Mouse (Mus musculus) bone marrow macrophage, adult 2 months (primary cell): ENCODE results near the gene Entpd6.

Source experiments
- CTCF ChIP-seq: IDR thresholded peaks from 2 replicates; pipeline ENCODE4 v1.5.1; 2012; ENCODE audit warnings: low read depth, mild to moderate bottlenecking, low read length, moderate library complexity
- POLR2A ChIP-seq: IDR thresholded peaks from 2 replicates; pipeline ENCODE4 v1.6.1; 2012; ENCODE audit warnings: mild to moderate bottlenecking, low read depth, low read length, borderline replicate concordance

DNA sequence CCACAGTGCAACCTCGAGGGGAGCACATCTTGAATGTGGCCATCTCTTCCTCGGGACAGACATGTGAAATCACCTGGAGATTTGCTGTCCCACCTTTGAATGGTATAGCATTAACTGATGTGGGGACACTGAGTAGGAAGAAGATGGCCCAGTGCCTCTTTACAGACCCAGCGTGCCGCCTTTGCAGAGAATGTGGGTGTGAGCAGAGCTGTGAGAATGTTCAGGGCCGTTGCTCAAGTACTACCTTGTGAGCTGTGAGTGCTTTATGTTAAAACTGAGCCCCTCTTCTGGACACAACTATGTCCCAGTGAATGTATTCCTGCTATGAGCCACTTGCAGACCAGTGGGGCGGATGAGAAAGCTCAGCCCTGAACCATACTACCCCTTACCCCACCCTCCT is 22.3 kb downstream of the Entpd6 start:
- TF ChIP-seq CTCF = no peak
- TF ChIP-seq POLR2A = no peak
